Mouse (Mus musculus) hindbrain, embryonic 11.5 days (tissue): ENCODE data around the gene Chst7. TPM values are rescaled to one million over a fixed set of nuclear protein-coding genes. Genes with fewer than 3 reads are reported as not detected.

ENCODE experiments used
- ATAC-seq: fragments of 200-750 bp; cut with Nextera tagmentation; 2 replicates; pipeline ENCODE4 v1.8.0; 2017; ENCODE audit warnings: mild to moderate bottlenecking, moderate TSS enrichment, moderate library complexity; ENCODE audit not compliant: low FRiP score
- DNase-seq: peaks from one replicate; pipeline ENCODE4 v3.0.0-alpha.2; 2015; ENCODE audit warnings: low spot score
- H3K27ac ChIP-seq: fragments of 300-500 bp; sonication (generic); 2 replicates; pipeline ENCODE4 v1.5.1; 2014; ENCODE audit warnings: mild to moderate bottlenecking, low read depth, low read length
- H3K27me3 ChIP-seq: fragments of 300-500 bp; sonication (generic); 2 replicates; pipeline ENCODE4 v1.6.1; 2014; ENCODE audit warnings: mild to moderate bottlenecking, low read length, moderate library complexity, mixed read lengths; ENCODE audit not compliant: control insufficient read depth, insufficient read depth
- H3K36me3 ChIP-seq: fragments of 300-500 bp; sonication (generic); 2 replicates; pipeline ENCODE4 v1.6.1; 2014; ENCODE audit warnings: mild to moderate bottlenecking, low read length, moderate library complexity, mixed read lengths; ENCODE audit not compliant: control insufficient read depth, insufficient read depth
- H3K4me1 ChIP-seq: fragments of 300-500 bp; sonication (generic); replicated peaks from 2 replicates; pipeline ENCODE4 v1.6.1; 2014; ENCODE audit warnings: low read length, mixed read lengths; ENCODE audit not compliant: control insufficient read depth, insufficient read depth
- H3K4me2 ChIP-seq: fragments of 300-500 bp; sonication (generic); replicated peaks from 2 replicates; pipeline ENCODE4 v1.6.1; 2014; ENCODE audit warnings: mild to moderate bottlenecking, low read depth, low read length
- H3K4me3 ChIP-seq: fragments of 300-500 bp; sonication (generic); 2 replicates; pipeline ENCODE4 v1.5.1; 2014; ENCODE audit warnings: low read depth, low read length
- H3K9ac ChIP-seq: fragments of 300-500 bp; sonication (generic); 2 replicates; pipeline ENCODE4 v1.6.1; 2014; ENCODE audit warnings: low read depth, low read length
- H3K9me3 ChIP-seq: fragments of 300-500 bp; sonication (generic); 2 replicates; pipeline ENCODE4 v1.6.1; 2016; ENCODE audit warnings: low read length; ENCODE audit not compliant: control insufficient read depth
- WGBS: fragments of 180-500 bp; shearing (Covaris S2); extraction: QIAGEN DNeasy Blood & Tissue Kit; methylation state at CpG from one replicate; pipeline ENCODE4 v1.1.7; 2014; 5-methylcytosine and 5-hydroxymethylcytosine counted together
- polyA plus RNA-seq: library from polyadenylated mRNA; unstranded; fragments of >200 nt; fragmentation: Nextera tagmentation; extraction: Ambion mirVana; gene quantifications from 2 replicates; pipeline ENCODE4 v1.2.1, GENCODE M21; 2014

Chst7 gene
- polyA plus RNA-seq, 1 experiment from 2014 or later, result 2.9 TPM

GRCm38 (mm10) chrX:20117717-20118116, 58.4 kb downstream of the Chst7 start:
- H3K4me3 ChIP-seq, result no peak overlapping the region
- ATAC-seq, result no peak
- DNase-seq, result no peak
- H3K4me2 ChIP-seq, result no peak overlapping the region
- no peaks in the 10 kb centered on the region for H3K27me3 ChIP-seq
- WGBS, result 72% methylated on average over 2 of the region's 2 CpGs
- no peak overlapping the region for H3K9ac ChIP-seq
- H3K36me3 ChIP-seq, result no peaks in the 10 kb centered on the region
- no peaks in the 10 kb centered on the region for H3K4me1 ChIP-seq
- no peak overlapping the region for H3K27ac ChIP-seq
- no peaks in the 10 kb centered on the region for H3K9me3 ChIP-seq

- Histone ChIP-seq H3K27me3 (no peaks in the 10 kb centered on the region), H3K27ac (no peak overlapping the region), H3K4me1 (no peaks in the 10 kb centered on the region), H3K9ac (no peak overlapping the region), H3K4me2 (no peak overlapping the region), H3K36me3 (no peaks in the 10 kb centered on the region), H3K9me3 (no peaks in the 10 kb centered on the region), H3K4me3 (no peak overlapping the region)
- ATAC-seq (no peak), DNase-seq (no peak)
- WGBS, result 71% methylated on average over 2 of the region's 2 CpGs
These were observed 66.1 kb downstream of the Chst7 start for GRCm38 (mm10) chrX:20125481-20125880.

GRCm38 (mm10) chrX:20128951-20129350, 69.6 kb downstream of the Chst7 start:
- ATAC-seq (no peak), DNase-seq (no peak)
- H3K4me1 ChIP-seq, result no peaks in the 10 kb centered on the region
- H3K9me3 ChIP-seq, result no peaks in the 10 kb centered on the region
- H3K27me3 ChIP-seq, result no peaks in the 10 kb centered on the region
- H3K9ac ChIP-seq, result no peak overlapping the region
- H3K27ac ChIP-seq, result no peak overlapping the region
- no peak overlapping the region for H3K4me2 ChIP-seq
- H3K36me3 ChIP-seq, result no peaks in the 10 kb centered on the region
- no peak overlapping the region for H3K4me3 ChIP-seq

GRCm38 (mm10) chrX:20129466-20129865, 70.1 kb downstream of the Chst7 start:
- no peaks in the 10 kb centered on the region for H3K9me3 ChIP-seq
- H3K4me2 ChIP-seq, result no peak overlapping the region
- ATAC-seq, result no peak
- no peak overlapping the region for H3K27ac ChIP-seq
- DNase-seq, result no peak
- no peaks in the 10 kb centered on the region for H3K36me3 ChIP-seq
- no peak overlapping the region for H3K4me3 ChIP-seq
- no peaks in the 10 kb centered on the region for H3K27me3 ChIP-seq
- WGBS, result 76% methylated on average over 1 of the region's 1 CpGs
- H3K4me1 ChIP-seq, result no peaks in the 10 kb centered on the region
- H3K9ac ChIP-seq, result no peak overlapping the region

Other genes with a start within 250 kb of the Chst7 start
- 2.1 and 2.4 TPM in 2 replicates for gene Slc9a7, start 232.2 kb downstream of the Chst7 start, polyA plus RNA-seq